Mouse (Mus musculus) MEL (cell line): ENCODE measurements around the gene Eomes. TPM values are rescaled to one million over a fixed set of nuclear protein-coding genes. Genes with fewer than 3 reads are reported as not detected.

Source experiments
- DNase-seq: peaks from one replicate; pipeline ENCODE4 v3.0.0; 2011; ENCODE audit warnings: low read depth, low spot score
- H3K27ac ChIP-seq: 2 replicates; pipeline ENCODE4 v1.5.1; 2012; ENCODE audit warnings: low read depth, mild to moderate bottlenecking, control low read depth, low read length, moderate library complexity; ENCODE audit not compliant: control insufficient read depth
- H3K27me3 ChIP-seq, 2 experiments: fragments of 150-350 bp in 1 of 2; sonication (generic) in 1 of 2; 2 replicates each; pipeline ENCODE4 v1.6.1; 2012; ENCODE audit warnings: low read length in 2 of 2, mild to moderate bottlenecking in 2 of 2, improper control_type of control experiment in 1 of 2, moderate library complexity in 1 of 2; ENCODE audit not compliant: insufficient read depth in 2 of 2, control insufficient read depth in 1 of 2
- H3K36me3 ChIP-seq, 2 experiments: 2 replicates each; pipeline ENCODE4 v1.6.1; 2012 to 2014; ENCODE audit warnings: low read length in 2 of 2, improper control_type of control experiment in 1 of 2, inconsistent platforms in 1 of 2, mild to moderate bottlenecking in 1 of 2; ENCODE audit not compliant: insufficient read depth in 2 of 2, control insufficient read depth in 1 of 2
- H3K4me1 ChIP-seq, 2 experiments: fragments of 150-350 bp in 1 of 2; sonication (generic) in 1 of 2; 2 replicates each; pipeline ENCODE4 v1.6.1; 2012; ENCODE audit warnings: low read length in 2 of 2, improper control_type of control experiment in 1 of 2, mild to moderate bottlenecking in 1 of 2; ENCODE audit not compliant: insufficient read depth in 2 of 2, control insufficient read depth in 1 of 2
- H3K4me3 ChIP-seq, 2 experiments: fragments of 150-350 bp in 1 of 2; sonication (generic) in 1 of 2; 2 replicates each; pipeline ENCODE4 v1.5.1; 2012; ENCODE audit warnings: low read depth in 2 of 2, low read length in 2 of 2, mild to moderate bottlenecking in 2 of 2, moderate library complexity in 2 of 2, control low read depth in 1 of 2, improper control_type of control experiment in 1 of 2; ENCODE audit not compliant: control insufficient read depth in 1 of 2, insufficient read depth in 1 of 2
- H3K79me2 ChIP-seq: 2 replicates; pipeline ENCODE4 v1.6.1; 2012; ENCODE audit warnings: mild to moderate bottlenecking, low read length, moderate library complexity; ENCODE audit not compliant: control insufficient read depth, poor library complexity, insufficient read depth
- H3K9ac ChIP-seq: 2 replicates; pipeline ENCODE4 v1.6.1; 2012; ENCODE audit warnings: low read depth, mild to moderate bottlenecking, control low read depth, low read length, moderate library complexity; ENCODE audit not compliant: control insufficient read depth, poor library complexity, severe bottlenecking
- H3K9me3 ChIP-seq: fragments of 150-350 bp; sonication (generic); replicated peaks from 2 replicates; pipeline ENCODE4 v1.6.1; 2012; ENCODE audit warnings: mild to moderate bottlenecking, low read length, improper control_type of control experiment, moderate library complexity; ENCODE audit not compliant: insufficient read depth
- BHLHE40 ChIP-seq: IDR thresholded peaks from 2 replicates; pipeline ENCODE4 v1.6.1; 2012; ENCODE audit warnings: low read depth, mild to moderate bottlenecking, inconsistent platforms, low read length, improper control_type of control experiment, borderline replicate concordance
- CHD1 ChIP-seq: IDR thresholded peaks from 2 replicates; pipeline ENCODE4 v1.6.1; 2012; ENCODE audit warnings: low read depth, mild to moderate bottlenecking, inconsistent platforms, low read length, improper control_type of control experiment
- CHD2 ChIP-seq: IDR thresholded peaks from 2 replicates; pipeline ENCODE4 v1.6.1; 2011; ENCODE audit warnings: low read length, improper control_type of control experiment
- E2F4 ChIP-seq: IDR thresholded peaks from 2 replicates; pipeline ENCODE4 v1.6.1; 2011; ENCODE audit warnings: low read depth, low read length, improper control_type of control experiment, borderline replicate concordance
- GABPA ChIP-seq: IDR thresholded peaks from 2 replicates; pipeline ENCODE4 v1.6.1; 2012; ENCODE audit warnings: low read depth, mild to moderate bottlenecking, inconsistent platforms, low read length, improper control_type of control experiment, moderate library complexity
- JUND ChIP-seq: IDR thresholded peaks from 2 replicates; pipeline ENCODE4 v1.6.1; 2011; ENCODE audit warnings: low read depth, mild to moderate bottlenecking, improper control_type of control experiment, low read length
- KAT2A ChIP-seq: conservative IDR thresholded peaks from 2 replicates; pipeline ENCODE4 v1.6.1; 2012; ENCODE audit warnings: low read depth, low read length, improper control_type of control experiment, inconsistent platforms
- MAFK ChIP-seq: IDR thresholded peaks from 2 replicates; pipeline ENCODE4 v1.6.1; 2011; ENCODE audit warnings: low read depth, mild to moderate bottlenecking, low read length, improper control_type of control experiment, borderline replicate concordance
- MYB ChIP-seq: IDR thresholded peaks from 2 replicates; pipeline ENCODE4 v1.6.1; 2011; ENCODE audit warnings: mild to moderate bottlenecking, low read depth, low read length, improper control_type of control experiment
- POLR2A ChIP-seq, 2 experiments: IDR thresholded peaks; 2 replicates each; pipeline ENCODE4 v1.6.1; 2011 to 2012; ENCODE audit warnings: low read length in 2 of 2, mild to moderate bottlenecking in 2 of 2, control low read depth in 1 of 2, improper control_type of control experiment in 1 of 2, low read depth in 1 of 2, moderate library complexity in 1 of 2; ENCODE audit not compliant: control insufficient read depth in 1 of 2, insufficient read depth in 1 of 2, poor library complexity in 1 of 2
- POLR2AphosphoS2 ChIP-seq: IDR thresholded peaks from 2 replicates; pipeline ENCODE4 v1.6.1; 2011; ENCODE audit warnings: low read length, improper control_type of control experiment
- POLR2AphosphoS5 ChIP-seq: IDR thresholded peaks from 2 replicates; pipeline ENCODE4 v1.6.1; 2012; ENCODE audit warnings: low read depth, borderline replicate concordance, mild to moderate bottlenecking, inconsistent platforms, low read length, moderate library complexity, mixed read lengths
- RAD21 ChIP-seq: IDR thresholded peaks from 2 replicates; pipeline ENCODE4 v1.6.1; 2011; ENCODE audit warnings: mild to moderate bottlenecking, low read depth, low read length, improper control_type of control experiment
- SIN3A ChIP-seq: IDR thresholded peaks from 2 replicates; pipeline ENCODE4 v1.6.1; 2012; ENCODE audit warnings: low read length, improper control_type of control experiment, inconsistent platforms
- SMC3 ChIP-seq: IDR thresholded peaks from 2 replicates; pipeline ENCODE4 v1.6.1; 2011; ENCODE audit warnings: low read depth, low read length, improper control_type of control experiment
- TAL1 ChIP-seq: IDR thresholded peaks from 2 replicates; pipeline ENCODE4 v1.6.1; 2012; ENCODE audit warnings: mild to moderate bottlenecking, inconsistent platforms, low read length, moderate library complexity, mixed read lengths
- TCF12 ChIP-seq: IDR thresholded peaks from 2 replicates; pipeline ENCODE4 v1.6.1; 2014; ENCODE audit warnings: low read depth, mild to moderate bottlenecking, inconsistent platforms, low read length, improper control_type of control experiment, moderate library complexity
- USF2 ChIP-seq, 2 experiments: IDR thresholded peaks; 2 replicates each; pipeline ENCODE4 v1.6.1; 2011 to 2012; ENCODE audit warnings: improper control_type of control experiment in 2 of 2, low read length in 2 of 2, borderline replicate concordance in 1 of 2, inconsistent platforms in 1 of 2, low read depth in 1 of 2, mild to moderate bottlenecking in 1 of 2; ENCODE audit not compliant: insufficient read depth in 1 of 2
- ZKSCAN1 ChIP-seq: IDR thresholded peaks from 2 replicates; pipeline ENCODE4 v1.6.1; 2012; ENCODE audit warnings: low read depth, mild to moderate bottlenecking, inconsistent platforms, low read length, improper control_type of control experiment, moderate library complexity
- ZMIZ1 ChIP-seq: IDR thresholded peaks from 2 replicates; pipeline ENCODE4 v1.6.1; 2012; ENCODE audit warnings: low read depth, mild to moderate bottlenecking, inconsistent platforms, low read length, improper control_type of control experiment, moderate library complexity
- polyA plus RNA-seq, 2 experiments: library from polyadenylated mRNA; stranded (reverse) in 1 of 2; unstranded in 1 of 2; fragments of >175 nt in 1 of 2; fragments of >200 nt in 1 of 2; gene quantifications; 2 replicates each; pipeline versions ENCODE4 v1.2.1 to v1.2.4; 2012; ENCODE audit warnings: low replicate concordance in 2 of 2, low read depth in 1 of 2; ENCODE audit not compliant: insufficient read length in 2 of 2, insufficient read depth in 1 of 2, missing spikeins in 1 of 2
- total RNA-seq: library from RNA; depleted of rRNA; stranded (reverse); fragments of 300-350 nt; gene quantifications from 2 replicates; pipeline ENCODE4 v1.2.3, GENCODE M21; 2012

Gene Eomes
- total and polyA plus RNA-seq, 3 experiments = not detected

- TF ChIP-seq POLR2AphosphoS5 = no peak
- TF ChIP-seq JUND = no peak
- TF ChIP-seq BHLHE40 = no peak
- no peak for TF ChIP-seq E2F4
- no peak for TF ChIP-seq TAL1
- TF ChIP-seq SMC3 = no peak
- TF ChIP-seq, all 39 proteins: peak for 0
- DNase-seq = no peak
- no peaks in the 10 kb centered on the region for H3K79me2 ChIP-seq
- no peak overlapping the region for H3K4me3 ChIP-seq
- H3K4me1 ChIP-seq = no peaks in the 10 kb centered on the region
- H3K36me3 ChIP-seq = no peaks in the 10 kb centered on the region
- no peak overlapping the region for H3K27ac ChIP-seq
- no peaks in the 10 kb centered on the region for H3K9me3 ChIP-seq
- no peaks in the 10 kb centered on the region for H3K27me3 ChIP-seq
- H3K9ac ChIP-seq = no peak overlapping the region
Observed at GRCm38 (mm10) chr9:118453427-118453826, 24.6 kb upstream of the Eomes start.

DNA sequence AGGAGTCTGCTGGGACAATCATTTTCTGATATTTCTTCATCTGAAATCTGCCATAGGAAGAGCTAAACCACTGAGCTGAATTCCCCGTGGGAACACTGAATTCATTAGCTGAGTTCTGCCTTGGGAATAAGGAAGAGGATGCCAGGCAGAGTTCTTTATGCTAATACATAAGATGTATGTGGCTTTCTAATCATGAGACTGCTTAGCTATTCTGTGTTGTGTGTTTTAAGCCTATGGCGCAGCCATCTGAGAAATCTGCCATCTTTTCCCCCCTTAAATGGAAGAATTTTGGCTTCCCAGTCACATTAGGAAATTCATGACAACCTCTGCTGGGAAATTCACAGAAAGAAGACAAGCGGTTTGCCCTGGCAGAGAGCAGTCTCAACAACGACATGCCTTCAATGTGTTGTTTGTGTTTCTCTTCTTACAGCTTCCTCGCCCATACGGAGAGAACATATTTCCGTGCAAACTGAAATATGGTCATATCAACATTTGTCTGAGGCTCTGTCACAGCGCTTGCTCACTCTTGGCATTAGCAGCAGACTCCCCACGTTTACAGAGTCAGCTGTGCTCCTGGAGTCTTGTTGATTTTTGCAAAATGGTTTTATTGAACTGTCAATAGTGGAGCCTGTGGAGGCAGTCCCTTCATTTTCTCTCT lies 22.7 kb upstream of the Eomes start:
- H3K9ac ChIP-seq = no peak overlapping the region
- no peak overlapping the region for H3K4me3 ChIP-seq
- H3K79me2 ChIP-seq = no peaks in the 10 kb centered on the region
- no peaks in the 10 kb centered on the region for H3K4me1 ChIP-seq
- H3K9me3 ChIP-seq = no peaks in the 10 kb centered on the region
- H3K27me3 ChIP-seq = no peaks in the 10 kb centered on the region
- no peaks in the 10 kb centered on the region for H3K36me3 ChIP-seq
- TF ChIP-seq POLR2AphosphoS2 (no peak), TCF12 (no peak), RAD21 (no peak), KAT2A (no peak), POLR2A (IDR thresholded peaks at IDR 0.05; ENCODE audit: control insufficient read depth in 1 of 2, insufficient read depth in 1 of 2, low read depth in 1 of 2, low read length in 2 of 2, poor library complexity in 1 of 2) (no peak), MAFK (no peak), USF2 (IDR thresholded peaks at IDR 0.05; ENCODE audit: borderline replicate concordance in 1 of 2, insufficient read depth in 1 of 2, low read depth in 1 of 2, low read length in 2 of 2) (no peak), TAL1 (no peak), ZKSCAN1 (no peak), POLR2AphosphoS5 (no peak), SIN3A (no peak), SMC3 (no peak), MYB (no peak), CHD2 (no peak), BHLHE40 (no peak), ZMIZ1 (no peak), CHD1 (no peak), GABPA (no peak)
- DNase-seq = no peak
- no peak overlapping the region for H3K27ac ChIP-seq
